Mouse (Mus musculus): ENCODE measurements at regions not wholly inside any gene's neighbourhood (a gene's known extent, or its start where the extent isn't known, plus 50 kb on each side); places are given as distances from the start of the nearest gene placed in this dataset.
"Not testable (repeated sequence)": the region's sequence is repeated elsewhere in the genome, so short reads cannot be mapped to it uniquely, and the experiment has no call there.

DNA sequence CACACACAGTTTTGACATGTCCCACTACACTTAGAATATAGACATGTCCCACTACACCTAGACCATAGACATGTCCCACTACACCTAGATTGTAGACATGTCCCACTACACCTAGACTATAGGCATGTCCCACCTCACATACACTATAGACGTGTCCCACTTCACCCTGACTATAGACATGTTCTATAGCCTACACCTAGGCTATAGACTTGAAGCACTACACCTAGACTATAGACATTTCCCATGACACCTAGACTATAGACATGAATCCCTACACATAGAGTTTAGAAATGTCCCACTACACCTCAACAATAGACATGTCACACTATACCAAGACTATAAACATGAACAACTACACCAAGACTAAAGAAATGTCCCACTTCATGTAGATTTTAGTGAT lies 2580.9 kb downstream of the Gm37988 start:
- WGBS, result 85% methylated on average over 1 of the region's 1 CpGs
- ATAC-seq (ENCODE audit: insufficient read depth, low FRiP score, low TSS enrichment) (peak; percentile 53; the same call in 1 of the 2 replicates), DNase-seq (ENCODE audit: low spot score) (no peak)
- Histone ChIP-seq H3K4me3 (ENCODE audit: low read depth, low read length) (no peak overlapping the region), H3K4me1 (ENCODE audit: control insufficient read depth, insufficient read depth, low read length) (no peaks in the 10 kb centered on the region), H3K9me3 (ENCODE audit: control insufficient read depth, low read length) (no peaks in the 10 kb centered on the region), H3K27ac (ENCODE audit: low read depth, low read length) (no peak overlapping the region), H3K4me2 (ENCODE audit: low read depth) (no peak overlapping the region), H3K9ac (ENCODE audit: low read length) (no peak overlapping the region), H3K27me3 (ENCODE audit: control insufficient read depth, insufficient read depth, low read length) (no peaks in the 10 kb centered on the region), H3K36me3 (ENCODE audit: control insufficient read depth, insufficient read depth, low read length) (no peaks in the 10 kb centered on the region)

DNA sequence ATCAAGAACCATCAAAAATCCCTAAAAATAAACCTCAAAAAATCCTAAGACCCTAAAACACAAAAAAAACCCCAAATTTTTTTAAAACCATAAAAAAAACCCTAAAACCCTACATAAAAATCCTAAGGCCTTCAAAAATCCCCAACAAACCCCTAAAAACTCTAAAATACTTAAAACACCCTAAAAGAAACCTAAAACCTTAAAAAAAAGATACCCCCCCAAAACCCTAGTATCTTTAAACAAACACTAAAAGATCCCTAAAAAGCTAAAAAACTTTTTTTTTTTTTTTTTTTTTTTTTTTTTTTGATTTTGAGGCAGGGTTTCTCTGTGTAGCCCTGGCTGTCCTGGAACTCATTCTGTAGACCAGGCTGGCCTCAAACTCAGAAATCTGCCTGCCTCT lies 2585.8 kb downstream of the Gm37988 start:
- ATAC-seq (ENCODE audit: insufficient read depth, low FRiP score, low TSS enrichment), result no peak
- Histone ChIP-seq H3K27me3 (ENCODE audit: control insufficient read depth, insufficient read depth, low read length) (no peaks in the 10 kb centered on the region), H3K4me1 (ENCODE audit: control insufficient read depth, insufficient read depth, low read length) (no peaks in the 10 kb centered on the region), H3K9ac (ENCODE audit: low read length) (no peak overlapping the region), H3K27ac (ENCODE audit: low read depth, low read length) (no peak overlapping the region), H3K4me3 (ENCODE audit: low read depth, low read length) (no peak overlapping the region), H3K36me3 (ENCODE audit: control insufficient read depth, insufficient read depth, low read length) (no peaks in the 10 kb centered on the region), H3K9me3 (ENCODE audit: control insufficient read depth, low read length) (no peaks in the 10 kb centered on the region), H3K4me2 (ENCODE audit: low read depth) (no peak overlapping the region)
- no peak for DNase-seq (ENCODE audit: low spot score)

DNA sequence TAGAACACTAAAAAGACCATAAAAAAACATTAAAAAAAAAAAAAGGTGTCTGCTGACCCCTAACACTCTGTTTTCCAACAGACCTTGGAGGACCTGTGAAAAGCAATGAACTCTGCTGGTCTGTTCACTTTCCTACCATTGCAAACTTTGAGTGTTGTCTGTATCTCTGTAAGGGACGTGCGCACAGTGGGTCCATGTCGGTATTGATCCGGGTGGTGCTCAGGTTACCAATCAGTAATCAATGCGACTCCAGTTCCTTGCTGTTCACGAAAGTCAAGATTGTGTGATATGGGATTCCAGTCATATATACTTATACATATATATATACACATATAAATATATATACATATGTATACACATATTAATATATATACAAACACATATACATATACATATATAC lies 2586.5 kb downstream of the Gm37988 start:
- Histone ChIP-seq H3K27ac (ENCODE audit: low read depth, low read length) (no peak overlapping the region), H3K4me3 (ENCODE audit: low read depth, low read length) (no peak overlapping the region), H3K27me3 (ENCODE audit: control insufficient read depth, insufficient read depth, low read length) (no peaks in the 10 kb centered on the region), H3K4me2 (ENCODE audit: low read depth) (no peak overlapping the region), H3K9me3 (ENCODE audit: control insufficient read depth, low read length) (no peaks in the 10 kb centered on the region), H3K9ac (ENCODE audit: low read length) (no peak overlapping the region), H3K4me1 (ENCODE audit: control insufficient read depth, insufficient read depth, low read length) (no peaks in the 10 kb centered on the region), H3K36me3 (ENCODE audit: control insufficient read depth, insufficient read depth, low read length) (no peaks in the 10 kb centered on the region)
- peak; percentile 9 for DNase-seq (ENCODE audit: low spot score)
- WGBS, result 96% methylated on average over 6 of the region's 6 CpGs
- ATAC-seq (ENCODE audit: insufficient read depth, low FRiP score, low TSS enrichment), result no peak

DNA sequence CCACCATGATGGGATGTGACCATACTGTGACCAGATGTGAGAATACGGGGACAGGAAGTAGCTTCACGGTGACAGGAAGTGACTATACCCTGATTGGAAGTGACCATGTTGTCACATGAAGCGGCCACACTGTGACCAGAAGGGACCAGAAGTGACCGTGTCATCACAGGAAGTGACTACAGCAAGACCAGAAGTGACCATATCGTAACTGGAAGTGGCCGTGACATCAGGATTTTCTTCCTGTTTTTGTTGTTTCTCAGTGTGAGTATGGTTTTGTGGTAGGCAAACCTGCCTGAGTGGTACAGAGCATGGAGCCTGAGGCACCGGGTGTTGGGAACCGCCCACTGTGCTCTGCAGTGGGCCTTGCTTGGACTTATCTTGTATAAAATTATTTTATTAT lies 2587.8 kb downstream of the Gm37988 start:
- DNase-seq (ENCODE audit: low spot score) (peak; percentile 29), ATAC-seq (ENCODE audit: insufficient read depth, low FRiP score, low TSS enrichment) (no peak)

DNA sequence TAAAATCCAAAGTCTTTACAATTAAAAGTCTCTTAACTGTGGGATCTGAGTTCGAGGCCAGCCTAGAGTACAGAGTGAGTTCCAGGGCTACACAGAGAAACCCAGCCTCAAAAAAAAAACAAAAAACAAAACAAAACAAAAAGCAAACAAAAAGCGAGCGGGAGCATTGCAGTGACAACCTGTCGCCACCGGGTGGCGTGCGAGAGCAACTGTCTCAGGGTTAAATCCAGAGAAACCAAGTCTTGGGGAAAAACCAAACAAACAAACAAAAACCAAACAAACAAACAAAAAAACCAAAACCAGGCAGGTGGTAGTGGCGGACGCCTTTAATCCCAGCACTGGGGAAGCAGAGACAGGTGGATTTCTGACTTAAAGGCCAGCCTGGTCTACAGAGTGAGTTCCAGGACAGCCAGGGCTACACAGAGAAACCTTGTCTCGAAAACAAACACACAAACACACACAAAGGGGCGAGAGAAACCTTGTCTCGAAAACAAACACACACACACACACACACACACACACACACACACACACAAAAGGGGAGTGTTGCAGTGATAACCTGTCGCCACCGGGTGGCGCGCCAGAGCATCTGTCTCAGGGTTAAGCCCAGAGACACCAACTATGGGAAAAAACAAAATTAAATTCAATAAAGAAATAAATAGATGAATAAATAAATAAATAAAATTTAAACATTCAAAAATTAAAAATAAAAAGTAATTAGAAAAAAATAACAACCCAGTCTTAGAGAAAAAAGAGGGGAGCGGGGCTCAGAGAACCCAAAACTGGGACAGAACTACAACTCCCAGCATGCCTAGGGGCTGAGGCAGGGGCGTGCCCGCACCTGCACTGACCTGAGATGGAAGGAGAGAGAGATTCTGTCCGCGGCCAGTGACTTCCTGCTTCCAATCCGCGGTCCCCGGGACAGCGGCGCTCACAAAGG lies 2589.4 kb downstream of the Gm37988 start:
- Histone ChIP-seq H3K27ac (ENCODE audit: low read depth, low read length) (no peak overlapping the region), H3K36me3 (ENCODE audit: control insufficient read depth, insufficient read depth, low read length) (no peaks in the 10 kb centered on the region), H3K9me3 (ENCODE audit: control insufficient read depth, low read length) (no peaks in the 10 kb centered on the region), H3K4me1 (ENCODE audit: control insufficient read depth, insufficient read depth, low read length) (no peaks in the 10 kb centered on the region), H3K27me3 (ENCODE audit: control insufficient read depth, insufficient read depth, low read length) (no peaks in the 10 kb centered on the region), H3K4me3 (ENCODE audit: low read depth, low read length) (peak overlapping the region; percentile 62), H3K4me2 (ENCODE audit: low read depth) (peak overlapping the region; percentile 34), H3K9ac (ENCODE audit: low read length) (peak overlapping the region; percentile 39)
- DNase-seq (ENCODE audit: low spot score) (peak; percentile 73), ATAC-seq (ENCODE audit: insufficient read depth, low FRiP score, low TSS enrichment) (peak; percentile 88)
- 14% methylated on average over 26 of the region's 26 CpGs for WGBS

More for the DNA sequence above, 2587.8 kb downstream of the Gm37988 start:
- H3K4me3 ChIP-seq (ENCODE audit: low read depth, low read length), result no peak overlapping the region
- no peaks in the 10 kb centered on the region for H3K27me3 ChIP-seq (ENCODE audit: control insufficient read depth, insufficient read depth, low read length)
- H3K9me3 ChIP-seq (ENCODE audit: control insufficient read depth, low read length), result no peaks in the 10 kb centered on the region
- WGBS, result 91% methylated on average over 8 of the region's 8 CpGs
- H3K9ac ChIP-seq (ENCODE audit: low read length), result no peak overlapping the region
- no peaks in the 10 kb centered on the region for H3K36me3 ChIP-seq (ENCODE audit: control insufficient read depth, insufficient read depth, low read length)
- H3K27ac ChIP-seq (ENCODE audit: low read depth, low read length), result no peak overlapping the region
- no peak overlapping the region for H3K4me2 ChIP-seq (ENCODE audit: low read depth)
- no peaks in the 10 kb centered on the region for H3K4me1 ChIP-seq (ENCODE audit: control insufficient read depth, insufficient read depth, low read length)

DNA sequence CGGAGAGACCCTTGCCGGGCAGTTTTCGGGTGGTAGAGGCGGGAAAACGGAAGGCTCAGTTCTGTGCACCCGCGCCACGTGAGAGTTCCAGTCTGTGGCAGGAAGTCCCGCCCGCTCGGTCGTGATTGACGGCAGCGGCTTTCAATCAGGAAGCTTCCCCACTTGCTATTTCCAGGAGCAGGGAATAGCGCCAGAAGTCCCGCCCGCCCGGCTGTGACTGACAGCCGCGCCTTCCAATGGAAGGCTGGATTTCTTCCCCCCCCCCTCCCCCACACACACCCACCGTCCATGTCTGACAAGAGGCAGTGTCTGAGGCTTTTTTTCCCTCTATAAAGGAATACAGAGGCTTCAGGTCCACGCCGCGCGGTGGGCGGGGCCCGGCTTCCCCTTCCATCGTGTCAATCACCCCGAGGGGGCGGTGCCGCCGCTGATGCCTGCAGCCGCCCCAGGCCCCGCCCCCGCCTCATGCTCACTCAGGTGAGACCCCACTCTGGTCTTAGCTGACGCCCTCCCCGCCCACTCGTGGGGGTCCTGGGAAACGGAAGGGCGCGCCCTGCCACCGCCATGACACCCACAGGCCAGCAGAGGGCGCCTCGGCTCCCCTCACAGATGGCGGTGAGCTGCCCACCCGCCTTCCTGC lies 2590.2 kb downstream of the Gm37988 start:
- Histone ChIP-seq H3K9ac (ENCODE audit: low read length) (peak overlapping the region; percentile 62), H3K9me3 (ENCODE audit: control insufficient read depth, low read length) (no peaks in the 10 kb centered on the region), H3K36me3 (ENCODE audit: control insufficient read depth, insufficient read depth, low read length) (no peaks in the 10 kb centered on the region), H3K4me3 (ENCODE audit: low read depth, low read length) (peak overlapping the region; percentile 62), H3K27ac (ENCODE audit: low read depth, low read length) (peak overlapping the region; percentile 58; the same call in 1 of the 2 replicates), H3K4me1 (ENCODE audit: control insufficient read depth, insufficient read depth, low read length) (no peaks in the 10 kb centered on the region), H3K27me3 (ENCODE audit: control insufficient read depth, insufficient read depth, low read length) (no peaks in the 10 kb centered on the region), H3K4me2 (ENCODE audit: low read depth) (peak overlapping the region; percentile 47)
- WGBS, result under 1% methylated on average over 41 of the region's 46 CpGs
- ATAC-seq (ENCODE audit: insufficient read depth, low FRiP score, low TSS enrichment) (peak; percentile 98), DNase-seq (ENCODE audit: low spot score) (peak; percentile 97)

DNA sequence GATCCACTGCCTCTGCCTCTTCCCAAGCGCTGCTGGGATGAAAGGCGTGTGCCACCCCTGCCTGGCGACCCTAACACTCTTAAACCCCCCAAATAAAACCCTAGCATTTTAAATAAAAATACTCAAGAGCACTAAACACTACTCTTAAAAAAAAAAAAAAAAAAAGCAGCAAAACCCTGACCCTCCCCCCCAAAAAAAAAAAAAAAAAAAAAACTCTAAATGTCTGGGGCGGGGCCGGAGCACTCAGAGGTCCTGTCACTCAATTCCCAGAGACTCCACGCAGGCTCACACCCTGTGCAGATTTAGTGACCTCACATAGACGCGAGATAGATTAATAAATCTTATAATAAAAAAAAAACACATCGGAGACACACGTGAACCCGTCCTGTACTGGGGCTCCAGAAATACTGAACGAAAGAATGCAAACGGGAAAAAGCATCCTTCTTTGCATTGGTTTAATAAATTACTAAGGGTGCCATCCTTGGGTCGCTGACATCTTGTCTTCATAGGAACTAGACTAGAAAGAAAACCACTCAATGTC lies 2591.1 kb downstream of the Gm37988 start:
- WGBS, result 57% methylated on average over 14 of the region's 14 CpGs
- no peak for ATAC-seq (ENCODE audit: insufficient read depth, low FRiP score, low TSS enrichment)
- no peaks in the 10 kb centered on the region for H3K27me3 ChIP-seq (ENCODE audit: control insufficient read depth, insufficient read depth, low read length)
- no peak overlapping the region for H3K27ac ChIP-seq (ENCODE audit: low read depth, low read length)
- no peaks in the 10 kb centered on the region for H3K9me3 ChIP-seq (ENCODE audit: control insufficient read depth, low read length)
- no peak for DNase-seq (ENCODE audit: low spot score)
- no peaks in the 10 kb centered on the region for H3K4me1 ChIP-seq (ENCODE audit: control insufficient read depth, insufficient read depth, low read length)
- peak overlapping the region; percentile 62 for H3K4me3 ChIP-seq (ENCODE audit: low read depth, low read length)
- H3K36me3 ChIP-seq (ENCODE audit: control insufficient read depth, insufficient read depth, low read length), result no peaks in the 10 kb centered on the region
- peak overlapping the region; percentile 47 for H3K4me2 ChIP-seq (ENCODE audit: low read depth)
- peak overlapping the region; percentile 62 for H3K9ac ChIP-seq (ENCODE audit: low read length)

DNA sequence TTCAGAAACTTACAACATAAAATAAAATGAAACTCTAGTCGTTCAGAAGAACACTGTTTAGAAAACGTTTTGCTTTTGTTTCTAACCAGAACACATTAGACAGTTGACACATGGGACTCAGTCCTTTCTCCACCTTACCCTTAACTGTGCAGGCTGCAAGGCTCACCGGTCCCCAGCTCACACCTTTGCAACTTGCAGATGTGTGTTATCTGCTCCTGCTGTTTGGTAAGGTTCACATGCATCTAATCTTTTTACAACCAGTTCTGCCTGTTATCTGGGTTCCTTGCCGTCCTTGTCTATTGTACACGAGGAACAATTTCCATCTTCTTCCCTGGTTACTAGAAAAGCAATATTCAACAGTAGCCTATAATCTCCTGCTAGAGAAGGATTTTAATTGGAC lies 2598.0 kb downstream of the Gm37988 start:
- 76% methylated on average over 5 of the region's 5 CpGs for WGBS
- H3K27me3 ChIP-seq (ENCODE audit: control insufficient read depth, insufficient read depth, low read length); H3K4me2 ChIP-seq (ENCODE audit: low read depth); ATAC-seq (ENCODE audit: insufficient read depth, low FRiP score, low TSS enrichment); H3K4me1 ChIP-seq (ENCODE audit: control insufficient read depth, insufficient read depth, low read length); H3K9ac ChIP-seq (ENCODE audit: low read length); DNase-seq (ENCODE audit: low spot score); H3K27ac ChIP-seq (ENCODE audit: low read depth, low read length); H3K9me3 ChIP-seq (ENCODE audit: control insufficient read depth, low read length); H3K36me3 ChIP-seq (ENCODE audit: control insufficient read depth, insufficient read depth, low read length); H3K4me3 ChIP-seq (ENCODE audit: low read depth, low read length): not testable (repeated sequence)

Data from neural tube, embryonic 11.5 days (tissue).